Mouse (Mus musculus): Measurements from ENCODE around the gene Trabd. TPM values are rescaled to one million over a fixed set of nuclear protein-coding genes. Genes with fewer than 3 reads are reported as not detected.
A peak's percentile ranks its signal among the peaks of the same experiment; 100 is the strongest.

Gene Trabd
- total and polyA plus RNA-seq, 3 experiments, result 39.2 to 74.7 (median 49.5) TPM

- Histone ChIP-seq H3K4me1 (ENCODE audit: control insufficient read depth in 1 of 2, insufficient read depth in 2 of 2) (peaks cover 15 to 53% of the 10 kb centered on the region in 2 experiments), H3K27ac (ENCODE audit: insufficient read depth, low read depth) (no peak overlapping the region), H3K36me3 (replicated peaks in 1 of 2; ENCODE audit: control insufficient read depth in 1 of 2, insufficient read depth in 1 of 2, low read length in 1 of 2) (peaks cover 9 to 37% of the 10 kb centered on the region in 2 experiments), H3K4me3 (replicated peaks in 1 of 3; ENCODE audit: low read depth in 2 of 3, low read length in 2 of 3, poor library complexity in 1 of 3) (no peak overlapping the region), H3K27me3 (replicated peaks) (peaks cover 14% of the 10 kb centered on the region), H3K9ac (ENCODE audit: insufficient read depth, low read depth) (no peak overlapping the region), H3K79me2 (replicated peaks; ENCODE audit: control insufficient read depth, extremely low read depth, insufficient read depth, poor library complexity, severe bottlenecking) (peaks cover 12% of the 10 kb centered on the region), H3K9me3 (replicated peaks; ENCODE audit: low read length) (no peaks in the 10 kb centered on the region), H3K4me2 (ENCODE audit: insufficient read depth, low read depth, poor library complexity, severe bottlenecking) (no peak overlapping the region)
- dilution Hi-C loops (cut with MboI; ENCODE audit: extremely low pct_ligation_motif_present, extremely low pct_unique_long_range_greater_than_20kb, low sequenced_read_pairs) (no loop called here), in situ Hi-C loops (cut with MboI; ENCODE audit: low pct_ligation_motif_present, low pct_unique_long_range_greater_than_20kb, low sequenced_read_pairs) (loop anchor here (5.0 kb wide), 1 partner anchor 81 kb away; no protein-coding TSS in a partner anchor)
- no peak for DNase-seq (ENCODE audit: extremely low read depth)
- TF ChIP-seq IRF4 (IDR thresholded peaks at IDR 0.05; ENCODE audit: low read depth, low read length), result no peak
These were observed 51.7 kb downstream of the Trabd start for GRCm38 (mm10) chr15:89126622-89127021.

- DNase-seq (ENCODE audit: extremely low read depth), result no peak
- dilution Hi-C loops (cut with MboI; ENCODE audit: extremely low pct_ligation_motif_present, extremely low pct_unique_long_range_greater_than_20kb, low sequenced_read_pairs) (no loop called here), in situ Hi-C loops (cut with MboI; ENCODE audit: low pct_ligation_motif_present, low pct_unique_long_range_greater_than_20kb, low sequenced_read_pairs) (loop anchor here (5.0 kb wide), 1 partner anchor 80 kb away; no protein-coding TSS in a partner anchor)
- no peaks in the 10 kb centered on the region for H3K9me3 ChIP-seq (replicated peaks; ENCODE audit: low read length)
- peaks cover 21 to 54% of the 10 kb centered on the region in 2 experiments for H3K4me1 ChIP-seq (ENCODE audit: control insufficient read depth in 1 of 2, insufficient read depth in 2 of 2)
- no peak overlapping the region; the same call in 1 of the 2 replicates for H3K9ac ChIP-seq (ENCODE audit: insufficient read depth, low read depth)
- H3K27me3 ChIP-seq (replicated peaks), result peaks cover 20% of the 10 kb centered on the region
- TF ChIP-seq RCOR1 (conservative IDR thresholded peaks at IDR 0.05; ENCODE audit: low read depth, low read length), result no peak
- TF ChIP-seq ZMIZ1 (IDR thresholded peaks at IDR 0.05; ENCODE audit: low read depth, low read length), result no peak
- TF ChIP-seq TBP (conservative IDR thresholded peaks at IDR 0.05; ENCODE audit: low read depth, low read length), result no peak
- no peak for TF ChIP-seq RAD21 (IDR thresholded peaks at IDR 0.05; ENCODE audit: low read depth, low read length)
- no peak for TF ChIP-seq NRF1 (IDR thresholded peaks at IDR 0.05; ENCODE audit: low read depth, low read length)
- no peak for TF ChIP-seq JUN (IDR thresholded peaks at IDR 0.05; ENCODE audit: insufficient read depth, low read depth, low read length)
- no peak for TF ChIP-seq POLR2AphosphoS2 (IDR thresholded peaks at IDR 0.05; ENCODE audit: low read depth, low read length)
- TF ChIP-seq POLR2A (IDR thresholded peaks at IDR 0.05; ENCODE audit: low read depth, low read length), result no peak
- no peak for TF ChIP-seq GABPA (IDR thresholded peaks at IDR 0.05; ENCODE audit: insufficient replicate concordance, low read depth, low read length)
- no peak for TF ChIP-seq CHD2 (IDR thresholded peaks at IDR 0.05; ENCODE audit: low read length)
- no peak for TF ChIP-seq ZKSCAN1 (IDR thresholded peaks at IDR 0.05; ENCODE audit: borderline replicate concordance, low read depth, low read length)
- TF ChIP-seq HCFC1 (IDR thresholded peaks at IDR 0.05; ENCODE audit: low read depth, low read length), result no peak
- TF ChIP-seq IRF4 (IDR thresholded peaks at IDR 0.05; ENCODE audit: low read depth, low read length), result no peak
- no peak for TF ChIP-seq USF1 (IDR thresholded peaks at IDR 0.05; ENCODE audit: low read depth, low read length)
- H3K79me2 ChIP-seq (replicated peaks; ENCODE audit: control insufficient read depth, extremely low read depth, insufficient read depth, poor library complexity, severe bottlenecking), result peaks cover 4% of the 10 kb centered on the region
- peaks cover 9 to 37% of the 10 kb centered on the region in 2 experiments for H3K36me3 ChIP-seq (replicated peaks in 1 of 2; ENCODE audit: control insufficient read depth in 1 of 2, insufficient read depth in 1 of 2, low read length in 1 of 2)
- peak overlapping the region; percentile 68 for H3K4me2 ChIP-seq (ENCODE audit: insufficient read depth, low read depth, poor library complexity, severe bottlenecking)
- no peak overlapping the region for H3K27ac ChIP-seq (ENCODE audit: insufficient read depth, low read depth)
- peak overlapping the region; percentile 60 to 80 (median 69) for H3K4me3 ChIP-seq (replicated peaks in 1 of 3; ENCODE audit: low read depth in 2 of 3, low read length in 2 of 3, poor library complexity in 1 of 3)
These were observed 52.5 kb downstream of the Trabd start for GRCm38 (mm10) chr15:89127364-89127940.

All from CH12.LX (cell line).